Mouse (Mus musculus): ENCODE results near the gene Dtx4.

Gene Dtx4

GRCm38 (mm10) chr19:12494972-12495535, 6.2 kb downstream of the Dtx4 start:
- in situ Hi-C loops (cut with MboI, MseI) = no loop called here

- in situ Hi-C loops (cut with MboI, MseI) = no loop called here
These were observed 7.1 kb downstream of the Dtx4 start for GRCm38 (mm10) chr19:12494187-12494458.

GRCm38 (mm10) chr19:12493453-12494186, 7.6 kb downstream of the Dtx4 start:
- in situ Hi-C loops (cut with MboI, MseI) = no loop called here

GRCm38 (mm10) chr19:12491636-12492035, 9.6 kb downstream of the Dtx4 start:
- in situ Hi-C loops (cut with MboI, MseI) = no loop called here

GRCm38 (mm10) chr19:12489675-12490570, 11.3 kb downstream of the Dtx4 start:
- in situ Hi-C loops (cut with MboI, MseI) = no loop called here

- in situ Hi-C loops (cut with MboI, MseI) = no loop called here
These were observed 12.1 kb downstream of the Dtx4 start for GRCm38 (mm10) chr19:12488969-12489674.

GRCm38 (mm10) chr19:12488205-12488966, 12.9 kb downstream of the Dtx4 start:
- in situ Hi-C loops (cut with MboI, MseI) = no loop called here

GRCm38 (mm10) chr19:12487511-12488204, 13.6 kb downstream of the Dtx4 start:
- in situ Hi-C loops (cut with MboI, MseI) = no loop called here

- in situ Hi-C loops (cut with MboI, MseI) = no loop called here
These were observed 14.4 kb downstream of the Dtx4 start for GRCm38 (mm10) chr19:12486875-12487274.

GRCm38 (mm10) chr19:12485631-12486030, 15.6 kb downstream of the Dtx4 start:
- in situ Hi-C loops (cut with MboI, MseI) = no loop called here

- in situ Hi-C loops (cut with MboI, MseI) = no loop called here
These were observed 16.0 kb downstream of the Dtx4 start for GRCm38 (mm10) chr19:12485223-12485622.

- in situ Hi-C loops (cut with MboI, MseI) = no loop called here
These were observed 17.0 kb downstream of the Dtx4 start for GRCm38 (mm10) chr19:12484210-12484609.

- in situ Hi-C loops (cut with MboI, MseI) = no loop called here
These were observed 17.5 kb downstream of the Dtx4 start for GRCm38 (mm10) chr19:12483782-12484181.

GRCm38 (mm10) chr19:12478369-12478768, 22.9 kb downstream of the Dtx4 start:
- in situ Hi-C loops (cut with MboI, MseI) = loop anchor here (5.0 kb wide), 1 partner anchor 99 kb away; no protein-coding TSS in a partner anchor

- in situ Hi-C loops (cut with MboI, MseI) = loop anchor here (5.0 kb wide), 1 partner anchor 101 kb away; no protein-coding TSS in a partner anchor
These were observed 24.5 kb downstream of the Dtx4 start for GRCm38 (mm10) chr19:12476721-12477270.

- in situ Hi-C loops (cut with MboI, MseI) = loop anchor here (5.0 kb wide), 1 partner anchor 102 kb away; no protein-coding TSS in a partner anchor
These were observed 25.6 kb downstream of the Dtx4 start for GRCm38 (mm10) chr19:12475380-12476250.

- in situ Hi-C loops (cut with MboI, MseI) = loop anchor here (5.0 kb wide), 1 partner anchor 38 kb away; no protein-coding TSS in a partner anchor
These were observed 27.3 kb downstream of the Dtx4 start for GRCm38 (mm10) chr19:12473951-12474350.

GRCm38 (mm10) chr19:12473201-12473641, 28.0 kb downstream of the Dtx4 start:
- in situ Hi-C loops (cut with MboI, MseI) = loop anchor here (5.0 kb wide), 1 partner anchor 39 kb away; no protein-coding TSS in a partner anchor
